Mouse (Mus musculus) left cerebral cortex, postnatal 14 days (tissue): ENCODE results near the gene Rab8a. TPM values are rescaled to one million over a fixed set of nuclear protein-coding genes. Genes with fewer than 3 reads are reported as not detected.
"Not testable (repeated sequence)": the region's sequence is repeated elsewhere in the genome, so short reads cannot be mapped to it uniquely, and the experiment has no call there.

Experiments used
- DNase-seq, 2 experiments: peaks; one replicate each; pipeline ENCODE4 v3.0.0; 2021 to 2022; ENCODE audit warnings: low spot score in 2 of 2, mixed read lengths in 1 of 2
- intact Hi-C: fragments of 180-260 bp; cut with DNase I; formaldehyde crosslinking; loops from one replicate; pipeline ENCODE4 v1.15.1; 2025
- long read RNA-seq, 2 experiments: library from polyadenylated mRNA; stranded (forward); transcript quantifications; one replicate each; pipeline ENCODE4 v2.0.0; 2021
- total RNA-seq, 2 experiments: library from RNA; stranded (reverse); gene quantifications; 2 replicates each; pipeline ENCODE4 v1.2.3; 2021

Rab8a gene
- total RNA-seq, result 10 to 100 TPM; 38.4 to 46.3 TPM
- long read RNA-seq, experiment 1, full-length matches to known transcripts, result 89 of 95 reads
- long read RNA-seq, experiment 1, partial matches to known transcripts, result 0 of 95 reads
- long read RNA-seq, experiment 1, other reads (novel, unspliced or antisense), result 6 of 95 reads
- long read RNA-seq, experiment 2, full-length matches to known transcripts, result 78 of 85 reads
- long read RNA-seq, experiment 2, partial matches to known transcripts, result 4 of 85 reads
- long read RNA-seq, experiment 2, other reads (novel, unspliced or antisense), result 3 of 85 reads

DNA sequence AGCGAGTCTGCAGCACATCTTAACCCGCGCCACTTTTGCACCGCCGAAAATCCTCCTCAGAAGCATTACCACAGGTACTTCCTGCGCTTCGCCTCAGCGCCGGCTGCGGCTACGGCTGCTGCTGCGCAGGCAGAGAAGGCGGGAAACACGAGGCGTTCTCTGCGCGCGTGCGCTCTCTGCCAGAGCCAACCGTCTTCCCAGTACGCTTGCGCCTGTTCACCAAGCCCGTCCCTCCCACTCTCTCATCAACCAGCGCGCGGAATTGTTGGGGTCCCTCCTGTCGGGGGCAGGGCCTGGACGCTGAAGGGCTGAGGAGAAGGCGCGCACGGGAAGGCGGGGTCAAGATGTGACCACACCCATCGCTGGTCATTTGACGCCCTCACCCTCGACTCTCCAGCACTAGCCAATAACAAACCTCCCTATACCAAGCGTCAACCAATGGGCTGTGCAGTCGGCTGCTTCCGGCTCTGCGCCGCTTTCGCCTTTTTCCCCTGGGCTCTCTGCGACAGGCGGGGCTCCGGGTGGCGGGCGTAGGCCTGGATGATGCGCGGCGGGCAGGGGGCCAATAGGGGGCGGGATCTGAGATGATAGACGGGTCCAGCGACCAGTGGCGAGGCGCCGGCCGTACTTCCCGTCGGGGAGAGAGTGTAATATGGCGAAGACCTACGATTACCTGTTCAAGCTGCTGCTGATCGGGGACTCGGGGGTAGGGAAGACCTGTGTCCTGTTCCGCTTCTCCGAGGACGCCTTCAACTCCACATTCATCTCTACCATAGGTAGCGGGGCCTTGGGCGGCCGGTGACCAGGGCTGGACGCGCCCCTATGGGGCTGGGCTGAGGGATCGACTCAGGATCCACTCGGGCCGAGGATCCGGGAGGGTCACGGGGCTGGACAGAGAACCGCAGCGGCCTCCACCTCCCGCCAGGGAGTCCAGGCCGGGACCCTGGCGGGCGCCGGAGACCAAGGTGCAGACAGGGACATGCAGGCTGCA lies at the start of gene Rab8a:
Gene Rab8a, plus strand, starts transcription at position 494 of the 991 bp plus-strand sequence.
- DNase-seq, result peak; percentile 100
- intact Hi-C loops, result no loop called here

DNA sequence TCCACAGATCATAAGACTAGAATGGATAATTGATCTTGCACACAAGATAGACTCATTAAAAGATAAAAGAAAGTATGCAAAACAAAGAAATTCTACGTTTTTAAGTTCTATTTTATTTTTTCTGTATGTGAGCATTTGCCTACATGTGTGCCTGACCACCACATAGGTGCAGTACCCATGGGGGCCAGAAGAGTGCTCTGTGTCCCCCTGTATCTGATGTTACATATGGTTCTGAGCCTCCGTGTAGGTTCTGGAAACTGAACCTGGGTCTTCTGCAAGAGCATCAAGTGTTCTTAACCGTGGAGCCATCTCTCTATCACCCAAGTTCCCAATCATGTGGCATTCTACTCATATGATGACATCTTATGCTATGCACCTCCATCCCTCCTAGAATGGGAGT lies 48.5 kb upstream of the Rab8a start:
- DNase-seq, result no peak
- intact Hi-C loops, result no loop called here

DNA sequence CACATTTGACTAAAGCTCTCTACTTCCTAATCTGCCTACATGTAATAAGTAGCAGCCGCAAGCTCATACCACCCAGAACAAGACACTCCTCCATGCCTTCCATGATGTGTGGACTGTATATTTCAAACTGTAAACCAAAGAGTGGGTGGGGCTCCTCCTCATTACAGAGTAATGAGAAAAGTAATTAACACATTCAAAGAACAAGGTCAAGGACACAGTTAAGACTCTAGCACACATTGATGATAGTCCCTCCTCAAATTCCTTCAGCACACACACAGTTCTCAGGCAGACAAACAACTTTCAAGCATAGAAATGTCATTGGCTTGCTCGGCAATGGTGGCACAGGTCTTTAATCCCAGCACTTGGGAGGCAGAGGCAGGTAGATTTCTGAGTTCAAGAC lies 45.8 kb upstream of the Rab8a start:
- intact Hi-C loops, result no loop called here
- DNase-seq, result no peak

DNA sequence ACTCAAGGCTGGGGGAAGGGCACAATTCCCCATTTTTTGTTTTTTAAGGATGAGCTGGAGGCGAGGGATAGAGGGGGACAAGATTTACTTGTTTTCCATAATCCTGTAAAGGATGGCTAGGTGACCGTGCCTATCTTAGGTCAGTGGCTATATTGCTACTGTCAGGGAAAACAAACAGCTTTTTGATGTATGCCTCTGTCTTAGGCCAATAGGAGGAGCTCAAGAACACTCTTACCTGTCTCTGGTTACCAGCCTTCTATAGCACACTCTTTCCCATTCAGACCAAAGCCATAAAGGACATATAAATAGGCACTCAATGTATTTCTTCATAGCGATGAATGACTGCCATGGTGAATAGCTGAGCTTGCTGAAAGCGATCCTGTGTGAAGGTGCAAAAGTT lies 42.4 kb upstream of the Rab8a start:
- no peak for DNase-seq
- intact Hi-C loops, result no loop called here

- DNase-seq, intact Hi-C loops: not testable (repeated sequence)
These were observed 39.5 kb upstream of the Rab8a start for GRCm38 (mm10) chr8:72121486-72121885.

- intact Hi-C loops, result no loop called here
- DNase-seq, result no peak
These were observed 39.0 kb upstream of the Rab8a start for GRCm38 (mm10) chr8:72121997-72122396.

DNA sequence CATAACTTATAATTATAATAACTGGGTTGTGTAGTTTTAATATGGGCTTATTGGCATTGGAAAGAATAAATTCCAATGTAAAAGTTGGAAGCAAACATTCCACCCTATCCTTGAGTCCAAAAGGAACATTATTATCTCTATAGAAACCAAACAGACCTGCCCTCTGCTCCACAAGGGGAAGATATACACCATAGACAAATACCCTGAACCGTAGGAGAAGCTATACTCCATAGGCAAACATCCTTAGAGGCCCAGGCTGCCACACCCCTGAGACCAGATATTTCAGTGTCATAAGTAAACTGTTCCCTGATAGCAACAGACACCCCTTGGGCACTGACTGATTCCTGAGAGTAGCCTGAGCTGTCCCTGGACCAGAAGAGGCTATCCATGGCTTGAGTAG lies 33.2 kb upstream of the Rab8a start:
- no peak for DNase-seq
- intact Hi-C loops, result no loop called here

DNA sequence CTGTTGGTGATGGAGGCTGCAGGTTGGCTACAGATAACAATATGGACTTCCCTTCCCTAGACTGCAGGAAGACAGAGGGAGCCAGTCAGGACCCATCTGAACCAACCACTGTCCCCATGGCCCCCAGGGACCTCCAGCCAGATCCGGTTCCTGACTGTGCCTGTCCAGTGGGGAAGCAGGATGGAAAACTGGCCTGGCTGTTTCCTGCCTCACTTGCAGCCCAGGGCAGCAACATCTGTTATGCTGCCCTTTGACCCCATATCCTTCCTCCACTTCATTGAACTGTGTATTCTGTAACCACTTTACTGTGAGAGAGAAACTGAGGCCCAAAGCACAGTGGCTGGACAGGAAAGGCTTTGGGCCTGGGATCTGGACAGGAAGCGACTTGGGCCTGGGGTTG lies 29.7 kb upstream of the Rab8a start:
- no peak for DNase-seq
- intact Hi-C loops, result no loop called here

- intact Hi-C loops, result no loop called here
- no peak for DNase-seq
These were observed 29.1 kb upstream of the Rab8a start for GRCm38 (mm10) chr8:72131901-72132300.

DNA sequence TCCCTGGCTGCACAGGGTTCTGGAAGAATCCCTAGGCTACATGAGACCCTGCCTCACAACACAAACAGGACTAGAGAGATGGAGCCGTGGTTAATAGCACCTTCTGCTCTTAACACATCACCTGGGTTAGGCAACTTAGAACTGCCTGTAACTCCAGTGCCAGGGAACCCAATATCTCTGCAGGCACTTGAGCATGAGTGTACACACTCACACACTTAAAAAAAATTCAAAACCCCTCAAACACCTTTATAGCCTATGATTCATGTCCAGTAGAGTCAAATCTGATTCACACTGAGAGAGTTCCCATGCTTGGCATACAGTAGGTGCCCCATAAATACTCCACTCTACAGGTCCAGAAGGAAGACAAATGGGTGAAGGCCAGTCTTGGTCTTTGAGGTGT lies 28.6 kb upstream of the Rab8a start:
- intact Hi-C loops, result no loop called here
- DNase-seq, result no peak

- no peak for DNase-seq
- intact Hi-C loops, result no loop called here
These were observed 28.1 kb upstream of the Rab8a start for GRCm38 (mm10) chr8:72132891-72133290.

DNA sequence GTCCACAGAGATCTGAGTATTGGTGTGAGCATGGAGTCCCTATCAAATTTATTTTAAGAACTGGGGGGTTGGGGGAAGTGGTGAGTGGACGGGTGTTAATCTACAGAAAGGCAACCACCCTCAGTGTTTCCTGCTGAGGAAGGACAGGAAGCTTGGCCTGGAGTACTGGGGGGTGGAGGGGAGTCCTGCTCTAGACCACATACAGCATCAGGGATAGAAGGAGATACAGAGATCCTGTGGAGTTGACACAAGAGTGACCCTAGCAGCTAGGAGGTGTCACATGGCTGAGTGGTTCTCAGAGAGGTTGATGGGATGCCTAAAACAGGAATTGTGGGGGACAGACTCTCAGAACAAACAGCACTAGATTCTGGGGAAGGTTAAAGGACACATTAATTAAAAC lies 27.5 kb upstream of the Rab8a start:
- intact Hi-C loops, result no loop called here
- no peak for DNase-seq

- intact Hi-C loops, result no loop called here
- DNase-seq, result peak in 1 of 2 experiments; percentile 33
These were observed 26.1 kb upstream of the Rab8a start, which contains the start of gene Tpm4 for GRCm38 (mm10) chr8:72134756-72135445. Gene Tpm4 (plus strand): TSS chr8:72134975.

DNA sequence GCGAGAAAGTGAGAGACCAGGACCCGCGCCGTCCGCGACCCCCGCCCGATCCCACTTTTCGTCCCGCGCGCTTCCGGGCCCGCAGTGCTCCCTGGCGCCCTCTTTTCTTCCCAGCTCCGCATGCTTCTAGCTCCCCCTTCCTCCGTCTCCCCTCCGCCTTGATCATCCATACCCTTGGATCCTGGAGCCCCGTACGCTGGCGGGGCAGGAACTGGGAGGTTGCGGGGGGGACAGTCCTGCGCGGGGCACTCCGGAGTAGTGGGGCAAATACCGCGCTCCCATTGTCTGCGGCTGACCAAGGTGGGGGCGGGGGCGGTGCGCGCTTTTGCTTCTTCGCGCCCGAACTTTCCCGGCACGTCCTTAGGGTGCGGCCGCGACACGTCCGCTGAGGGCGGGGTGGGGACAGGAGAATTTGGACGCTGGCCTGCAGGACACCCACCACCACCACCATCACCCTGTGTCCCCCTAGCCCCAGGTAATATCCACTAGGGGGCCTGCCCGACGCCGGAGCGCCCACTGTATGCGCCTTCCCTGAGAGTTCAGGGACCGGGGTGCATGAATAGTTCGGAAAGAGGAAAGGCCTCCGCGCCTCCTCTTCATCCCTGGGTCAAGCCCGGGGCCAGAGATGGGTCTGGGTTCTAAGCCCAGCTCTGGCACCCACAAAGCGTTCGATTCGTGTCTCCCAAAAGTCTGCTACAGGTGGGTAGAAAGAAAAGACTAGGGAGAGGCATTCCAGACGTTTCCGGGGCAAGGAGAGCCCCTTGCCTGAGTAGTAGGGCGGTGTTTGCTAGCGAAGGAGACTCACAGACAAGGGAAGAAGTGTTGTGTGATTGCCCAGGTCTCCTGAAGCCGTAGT lies 25.3 kb upstream of the Rab8a start:
- DNase-seq, result no peak
- intact Hi-C loops, result no loop called here

DNA sequence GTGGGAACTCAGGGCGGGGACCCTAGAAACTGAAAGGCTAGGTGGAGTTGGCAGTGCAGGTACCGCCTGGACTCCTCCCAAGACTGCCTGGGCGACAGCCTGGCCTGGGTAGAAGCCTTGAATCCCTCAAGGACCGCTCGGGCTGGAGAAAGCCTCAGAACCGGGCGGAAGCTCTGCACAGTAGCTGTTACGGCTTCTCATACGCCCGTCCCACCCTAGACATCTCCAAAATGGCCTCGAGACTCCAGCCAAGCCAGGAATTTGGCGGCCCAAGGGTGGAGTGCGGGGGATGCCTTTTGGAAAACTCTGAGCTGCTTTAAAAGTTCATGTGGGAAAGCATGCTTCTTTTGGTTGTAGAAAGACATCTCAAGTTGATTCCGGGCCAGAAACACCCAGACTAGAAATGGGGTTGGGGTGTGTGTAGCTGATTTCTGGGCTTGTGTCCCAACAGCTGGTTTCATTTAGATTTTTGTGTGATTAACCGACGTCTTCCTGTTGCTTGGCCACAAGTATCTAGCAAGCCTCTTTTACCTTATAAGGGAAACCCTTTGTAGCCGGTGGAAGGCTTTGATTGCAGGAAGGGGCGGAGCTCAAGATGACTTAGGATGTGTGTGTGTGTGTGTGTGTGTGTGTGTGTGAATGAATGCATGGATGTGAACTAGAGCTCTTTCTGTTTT lies 24.6 kb upstream of the Rab8a start:
- intact Hi-C loops, result no loop called here
- DNase-seq, result peak; percentile 33 to 80

GRCm38 (mm10) chr8:72137431-72137830 lies 23.6 kb upstream of the Rab8a start:
- DNase-seq, result no peak
- intact Hi-C loops, result no loop called here

GRCm38 (mm10) chr8:72138456-72138855 lies 22.5 kb upstream of the Rab8a start:
- intact Hi-C loops, result no loop called here
- DNase-seq, result no peak

DNA sequence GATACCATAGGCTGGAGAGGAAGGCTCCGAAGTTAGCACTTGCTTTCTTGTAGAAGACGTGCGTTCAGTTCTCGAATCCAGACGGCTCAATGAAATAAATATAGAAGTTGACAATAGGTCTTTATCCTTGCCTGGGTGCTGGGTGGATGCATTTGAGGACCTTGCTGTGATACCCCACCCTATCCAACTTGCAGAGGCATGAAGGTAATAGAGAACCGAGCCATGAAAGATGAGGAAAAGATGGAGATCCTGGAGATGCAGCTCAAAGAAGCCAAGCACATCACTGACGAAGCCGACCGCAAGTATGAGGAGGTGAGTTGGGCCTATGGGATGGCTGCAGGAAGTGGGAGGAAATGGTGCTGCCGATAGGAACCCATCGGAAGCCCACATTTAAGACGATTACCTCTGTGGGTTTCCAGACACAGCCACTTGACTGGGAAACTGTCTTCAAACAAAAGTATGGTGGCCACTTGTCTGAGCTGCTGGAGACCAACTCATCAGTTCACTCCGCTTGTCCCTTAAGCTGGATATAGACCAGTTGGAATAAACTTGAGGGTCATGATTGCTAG lies 17.7 kb upstream of the Rab8a start:
- intact Hi-C loops, result no loop called here
- DNase-seq, result no peak
